Mouse (Mus musculus) kidney, adult 2 months (tissue): Measurements from ENCODE around the gene Foxo3.

Experiments
- CTCF ChIP-seq: fragments of 200-500 bp; conservative IDR thresholded peaks from 2 replicates; pipeline ENCODE4 v1.5.1; 2011; ENCODE audit warnings: low read depth, mild to moderate bottlenecking, control low read depth, low read length, moderate library complexity, mixed read lengths; ENCODE audit not compliant: insufficient read depth, insufficient read length
- POLR2A ChIP-seq: fragments of 200-500 bp; IDR thresholded peaks from one replicate; pipeline ENCODE4 v1.6.1; 2011; ENCODE audit warnings: low read depth, low read length, control low read depth

DNA sequence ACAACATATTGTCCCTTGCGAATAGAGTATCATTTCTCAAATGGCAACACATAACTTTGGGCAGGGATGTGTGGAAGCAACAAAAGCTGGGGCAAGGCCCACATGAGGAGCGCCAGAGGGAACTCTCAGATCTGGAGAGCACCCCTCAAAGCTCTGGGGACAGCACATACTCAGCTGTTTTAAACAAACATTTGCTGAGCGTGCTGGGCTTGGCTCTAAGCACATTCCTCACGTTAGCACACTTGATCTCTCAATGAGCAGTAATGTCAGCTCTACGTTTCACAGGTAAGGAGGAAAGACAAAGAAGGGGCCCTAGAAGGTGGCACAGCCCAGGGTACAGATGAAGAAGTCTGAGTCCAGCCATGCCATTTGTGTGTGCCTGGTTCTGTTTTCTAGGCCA, 131.3 kb downstream of the Foxo3 start:
- no peak for TF ChIP-seq CTCF
- no peak for TF ChIP-seq POLR2A
